Mouse (Mus musculus) G1E (cell line): ENCODE data around the gene Cct4.

Source experiments
- CTCF ChIP-seq: IDR thresholded peaks from 2 replicates; pipeline ENCODE4 v1.5.1; 2012; ENCODE audit warnings: low read depth, low read length, inconsistent platforms, mixed read lengths
- TAL1 ChIP-seq: conservative IDR thresholded peaks from 2 replicates; pipeline ENCODE4 v1.6.1; 2012; ENCODE audit warnings: low read depth, low read length, inconsistent platforms, mixed read lengths

DNA sequence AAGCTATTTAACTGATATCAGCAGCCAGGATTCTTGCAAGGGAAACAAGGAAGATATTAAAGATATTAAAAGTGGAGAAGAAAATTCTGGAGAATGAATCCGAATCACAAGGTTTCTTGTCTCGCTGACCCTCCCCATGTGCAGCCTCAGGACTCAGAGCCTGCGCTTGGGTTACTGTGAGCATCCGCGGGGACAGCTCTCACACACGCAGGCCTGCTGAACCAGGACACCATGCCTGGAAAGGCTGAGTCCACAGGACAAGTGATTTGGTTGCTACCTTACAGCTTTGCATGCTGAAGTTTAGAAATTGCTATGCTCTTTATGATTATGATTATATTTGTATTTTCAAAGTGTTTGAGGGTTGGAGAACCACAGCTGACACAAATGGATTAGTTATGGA lies 39.1 kb downstream of the Cct4 start:
- TF ChIP-seq CTCF: no peak
- no peak for TF ChIP-seq TAL1
